Mouse (Mus musculus): Measurements from ENCODE around the gene Aldh1a2. TPM values are rescaled to one million over a fixed set of nuclear protein-coding genes. Genes with fewer than 3 reads are reported as not detected.

The Aldh1a2 gene
- polyA plus RNA-seq, 1 experiment from 2014 or later, result 27.3 TPM

GRCm38 (mm10) chr9:71276149-71276721 lies 60.6 kb downstream of the Aldh1a2 start:
- ATAC-seq, result peak; percentile 42
- Histone ChIP-seq H3K27me3 (replicated peaks; ENCODE audit: control insufficient read depth, insufficient read depth, low read length) (no peaks in the 10 kb centered on the region), H3K4me1 (ENCODE audit: control insufficient read depth, insufficient read depth, low read depth, low read length) (no peaks in the 10 kb centered on the region; the same call in none of the 2 replicates), H3K4me3 (ENCODE audit: low read length) (no peak overlapping the region), H3K27ac (ENCODE audit: low read depth, low read length) (peak overlapping the region; percentile 16; the same call in 1 of the 2 replicates), H3K9ac (ENCODE audit: low read depth, low read length) (no peak overlapping the region), H3K36me3 (ENCODE audit: control insufficient read depth, insufficient read depth, low read length) (no peaks in the 10 kb centered on the region), H3K9me3 (ENCODE audit: control insufficient read depth, low read length) (0 out of 2 replicates have a peak, but pooled peaks cover 4% of the 10 kb centered on the region), H3K4me2 (ENCODE audit: low read length) (no peak overlapping the region)
- 48% methylated on average over 14 of the region's 14 CpGs for WGBS

- Histone ChIP-seq H3K27ac (ENCODE audit: low read depth, low read length) (no peak overlapping the region), H3K4me3 (ENCODE audit: low read length) (no peak overlapping the region), H3K27me3 (replicated peaks; ENCODE audit: control insufficient read depth, insufficient read depth, low read length) (no peaks in the 10 kb centered on the region), H3K4me1 (ENCODE audit: control insufficient read depth, insufficient read depth, low read depth, low read length) (no peaks in the 10 kb centered on the region; the same call in none of the 2 replicates), H3K9ac (ENCODE audit: low read depth, low read length) (no peak overlapping the region), H3K9me3 (ENCODE audit: control insufficient read depth, low read length) (no peaks in the 10 kb centered on the region), H3K4me2 (ENCODE audit: low read length) (no peak overlapping the region), H3K36me3 (ENCODE audit: control insufficient read depth, insufficient read depth, low read length) (no peaks in the 10 kb centered on the region)
- ATAC-seq, result no peak
- WGBS, result 84% methylated on average over 4 of the region's 4 CpGs
Observed at GRCm38 (mm10) chr9:71278741-71279140, 63.2 kb downstream of the Aldh1a2 start.

DNA sequence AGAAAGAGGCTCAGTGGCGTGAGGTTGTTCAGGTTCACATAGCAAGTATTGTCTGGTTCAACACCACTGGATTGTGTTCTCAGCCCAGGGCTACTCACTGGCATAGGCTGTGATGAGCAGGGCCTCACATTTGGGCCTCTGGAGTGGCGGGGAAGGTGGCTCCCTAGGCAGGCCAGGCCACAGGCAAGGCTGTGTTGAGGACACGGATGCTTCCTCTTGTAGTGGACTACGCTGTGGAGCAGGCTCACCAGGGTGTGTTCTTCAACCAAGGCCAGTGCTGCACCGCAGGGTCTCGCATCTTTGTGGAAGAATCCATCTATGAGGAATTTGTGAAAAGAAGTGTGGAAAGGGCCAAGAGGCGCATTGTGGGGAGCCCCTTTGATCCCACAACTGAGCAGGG lies 67.6 kb downstream of the Aldh1a2 start:
- Histone ChIP-seq H3K27ac (ENCODE audit: low read depth, low read length) (no peak overlapping the region), H3K9me3 (ENCODE audit: control insufficient read depth, low read length) (no peaks in the 10 kb centered on the region), H3K4me2 (ENCODE audit: low read length) (no peak overlapping the region), H3K4me3 (ENCODE audit: low read length) (no peak overlapping the region), H3K9ac (ENCODE audit: low read depth, low read length) (no peak overlapping the region), H3K4me1 (ENCODE audit: control insufficient read depth, insufficient read depth, low read depth, low read length) (no peaks in the 10 kb centered on the region), H3K36me3 (ENCODE audit: control insufficient read depth, insufficient read depth, low read length) (no peaks in the 10 kb centered on the region), H3K27me3 (replicated peaks; ENCODE audit: control insufficient read depth, insufficient read depth, low read length) (no peaks in the 10 kb centered on the region)
- WGBS, result 88% methylated on average over 7 of the region's 7 CpGs
- no peak for ATAC-seq

DNA sequence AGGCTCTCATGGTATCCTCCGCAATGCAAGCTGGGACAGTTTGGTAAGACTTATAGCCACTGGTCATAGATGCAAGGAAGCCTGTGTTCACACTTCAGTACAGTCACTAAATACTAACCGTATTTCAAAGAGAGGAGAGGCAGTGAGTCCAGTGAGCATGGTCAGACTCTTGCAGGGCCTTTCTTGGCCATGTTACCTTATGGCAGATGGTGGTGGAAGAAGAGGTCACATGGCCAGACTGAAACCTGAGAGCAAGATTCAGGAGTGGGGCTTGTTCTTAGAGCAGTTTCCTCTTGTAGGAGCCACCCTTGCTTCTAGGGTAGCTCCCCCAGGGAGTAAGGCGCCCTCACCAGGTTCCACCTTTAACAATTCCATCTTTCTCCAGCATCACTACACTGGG lies 69.6 kb downstream of the Aldh1a2 start:
- Histone ChIP-seq H3K27ac (ENCODE audit: low read depth, low read length) (no peak overlapping the region), H3K4me2 (ENCODE audit: low read length) (no peak overlapping the region), H3K9me3 (ENCODE audit: control insufficient read depth, low read length) (no peaks in the 10 kb centered on the region), H3K4me1 (ENCODE audit: control insufficient read depth, insufficient read depth, low read depth, low read length) (no peaks in the 10 kb centered on the region), H3K36me3 (ENCODE audit: control insufficient read depth, insufficient read depth, low read length) (no peaks in the 10 kb centered on the region), H3K4me3 (ENCODE audit: low read length) (no peak overlapping the region), H3K27me3 (replicated peaks; ENCODE audit: control insufficient read depth, insufficient read depth, low read length) (no peaks in the 10 kb centered on the region), H3K9ac (ENCODE audit: low read depth, low read length) (no peak overlapping the region)
- no peak for ATAC-seq
- WGBS, result 97% methylated on average over 3 of the region's 3 CpGs

GRCm38 (mm10) chr9:71286420-71286819 lies 70.8 kb downstream of the Aldh1a2 start:
- H3K36me3 ChIP-seq (ENCODE audit: control insufficient read depth, insufficient read depth, low read length), result no peaks in the 10 kb centered on the region
- no peaks in the 10 kb centered on the region for H3K4me1 ChIP-seq (ENCODE audit: control insufficient read depth, insufficient read depth, low read depth, low read length)
- ATAC-seq, result no peak
- H3K4me2 ChIP-seq (ENCODE audit: low read length), result no peak overlapping the region
- WGBS, result 91% methylated on average over 9 of the region's 9 CpGs
- H3K9ac ChIP-seq (ENCODE audit: low read depth, low read length), result no peak overlapping the region
- no peak overlapping the region for H3K4me3 ChIP-seq (ENCODE audit: low read length)
- H3K9me3 ChIP-seq (ENCODE audit: control insufficient read depth, low read length), result no peaks in the 10 kb centered on the region
- H3K27me3 ChIP-seq (replicated peaks; ENCODE audit: control insufficient read depth, insufficient read depth, low read length), result no peaks in the 10 kb centered on the region
- H3K27ac ChIP-seq (ENCODE audit: low read depth, low read length), result no peak overlapping the region

DNA sequence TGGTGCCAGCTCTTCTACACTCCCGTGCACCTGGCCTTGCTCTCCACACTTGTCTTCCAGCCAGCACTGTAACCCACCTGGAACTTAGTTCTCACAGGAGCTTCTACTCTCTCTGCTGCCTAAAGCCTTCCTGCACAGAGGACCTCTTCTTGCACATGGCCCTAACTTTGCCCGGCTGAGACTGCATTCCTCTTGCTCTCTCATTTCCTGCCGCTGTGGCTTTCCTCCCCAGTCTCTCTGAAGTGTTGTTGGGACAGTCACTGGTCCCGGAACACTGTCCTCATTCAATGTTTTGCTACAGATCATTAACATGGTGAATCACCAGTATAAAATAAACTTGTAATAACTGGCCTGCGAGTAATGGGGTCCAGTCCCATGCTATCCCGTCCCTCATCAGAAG lies 73.1 kb downstream of the Aldh1a2 start:
- Histone ChIP-seq H3K4me1 (ENCODE audit: control insufficient read depth, insufficient read depth, low read depth, low read length) (no peaks in the 10 kb centered on the region), H3K36me3 (ENCODE audit: control insufficient read depth, insufficient read depth, low read length) (no peaks in the 10 kb centered on the region), H3K9me3 (ENCODE audit: control insufficient read depth, low read length) (no peaks in the 10 kb centered on the region), H3K4me2 (ENCODE audit: low read length) (no peak overlapping the region), H3K9ac (ENCODE audit: low read depth, low read length) (no peak overlapping the region), H3K27ac (ENCODE audit: low read depth, low read length) (no peak overlapping the region), H3K4me3 (ENCODE audit: low read length) (no peak overlapping the region), H3K27me3 (replicated peaks; ENCODE audit: control insufficient read depth, insufficient read depth, low read length) (no peaks in the 10 kb centered on the region)
- ATAC-seq, result no peak
- 84% methylated on average over 6 of the region's 6 CpGs for WGBS

DNA sequence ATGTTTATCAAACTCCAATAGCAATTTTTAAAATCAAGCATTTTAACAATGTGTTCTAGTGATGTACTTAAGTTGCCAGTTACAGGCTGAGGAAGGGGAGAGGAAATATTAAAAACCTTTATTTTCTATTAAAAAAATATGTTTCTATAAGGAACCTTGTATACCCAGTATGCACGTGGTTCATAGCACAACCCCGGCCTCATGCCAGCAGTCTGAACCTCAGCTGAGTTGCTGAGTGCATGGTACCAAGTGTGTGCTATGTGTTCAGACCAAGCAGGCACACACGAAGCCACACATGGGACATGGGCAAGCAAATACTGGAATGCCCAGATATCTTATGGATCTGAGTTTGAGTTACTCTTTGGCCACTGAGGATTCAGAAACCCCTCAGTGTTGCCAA lies 74.2 kb downstream of the Aldh1a2 start:
- no peak overlapping the region for H3K27ac ChIP-seq (ENCODE audit: low read depth, low read length)
- no peak overlapping the region for H3K4me3 ChIP-seq (ENCODE audit: low read length)
- H3K4me2 ChIP-seq (ENCODE audit: low read length), result no peak overlapping the region
- H3K36me3 ChIP-seq (ENCODE audit: control insufficient read depth, insufficient read depth, low read length), result no peaks in the 10 kb centered on the region
- H3K27me3 ChIP-seq (replicated peaks; ENCODE audit: control insufficient read depth, insufficient read depth, low read length), result no peaks in the 10 kb centered on the region
- no peak for ATAC-seq
- no peaks in the 10 kb centered on the region for H3K9me3 ChIP-seq (ENCODE audit: control insufficient read depth, low read length)
- WGBS, result 91% methylated on average over 3 of the region's 3 CpGs
- H3K9ac ChIP-seq (ENCODE audit: low read depth, low read length), result no peak overlapping the region
- H3K4me1 ChIP-seq (ENCODE audit: control insufficient read depth, insufficient read depth, low read depth, low read length), result no peaks in the 10 kb centered on the region

- ATAC-seq, result no peak
- no peak overlapping the region for H3K27ac ChIP-seq (ENCODE audit: low read depth, low read length)
- H3K9me3 ChIP-seq (ENCODE audit: control insufficient read depth, low read length), result no peaks in the 10 kb centered on the region
- WGBS, result 95% methylated on average over 1 of the region's 1 CpGs
- no peaks in the 10 kb centered on the region for H3K4me1 ChIP-seq (ENCODE audit: control insufficient read depth, insufficient read depth, low read depth, low read length)
- no peaks in the 10 kb centered on the region for H3K27me3 ChIP-seq (replicated peaks; ENCODE audit: control insufficient read depth, insufficient read depth, low read length)
- no peak overlapping the region for H3K4me3 ChIP-seq (ENCODE audit: low read length)
- H3K9ac ChIP-seq (ENCODE audit: low read depth, low read length), result no peak overlapping the region
- H3K36me3 ChIP-seq (ENCODE audit: control insufficient read depth, insufficient read depth, low read length), result no peaks in the 10 kb centered on the region
- H3K4me2 ChIP-seq (ENCODE audit: low read length), result no peak overlapping the region
Observed at GRCm38 (mm10) chr9:71290730-71291129, 75.1 kb downstream of the Aldh1a2 start.

DNA sequence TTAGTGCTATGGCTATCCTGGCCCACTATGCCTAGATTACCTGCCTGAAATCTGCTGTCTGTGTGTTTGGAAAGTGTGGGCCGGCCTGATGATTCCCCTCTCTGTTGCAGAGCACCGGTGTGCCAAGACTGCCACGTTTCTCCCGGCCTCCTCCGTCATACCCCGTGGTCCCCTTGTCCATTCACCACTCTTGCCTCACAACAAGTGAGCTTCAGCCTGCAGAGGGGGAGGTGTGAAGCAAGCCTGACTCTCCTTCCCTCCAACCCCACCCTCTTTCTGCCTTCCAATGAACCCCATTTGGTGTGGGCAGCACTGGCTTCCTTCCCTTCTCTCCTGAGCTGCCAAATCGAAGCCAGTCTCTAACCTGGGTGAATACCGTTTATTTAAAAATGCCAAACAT lies 79.9 kb downstream of the Aldh1a2 start:
- no peak overlapping the region for H3K4me2 ChIP-seq (ENCODE audit: low read length)
- no peaks in the 10 kb centered on the region for H3K27me3 ChIP-seq (replicated peaks; ENCODE audit: control insufficient read depth, insufficient read depth, low read length)
- no peak overlapping the region for H3K9ac ChIP-seq (ENCODE audit: low read depth, low read length)
- no peak overlapping the region for H3K27ac ChIP-seq (ENCODE audit: low read depth, low read length)
- no peaks in the 10 kb centered on the region for H3K4me1 ChIP-seq (ENCODE audit: control insufficient read depth, insufficient read depth, low read depth, low read length)
- no peaks in the 10 kb centered on the region for H3K36me3 ChIP-seq (ENCODE audit: control insufficient read depth, insufficient read depth, low read length)
- no peak overlapping the region for H3K4me3 ChIP-seq (ENCODE audit: low read length)
- H3K9me3 ChIP-seq (ENCODE audit: control insufficient read depth, low read length), result no peaks in the 10 kb centered on the region
- 68% methylated on average over 8 of the region's 8 CpGs for WGBS
- ATAC-seq, result no peak

DNA sequence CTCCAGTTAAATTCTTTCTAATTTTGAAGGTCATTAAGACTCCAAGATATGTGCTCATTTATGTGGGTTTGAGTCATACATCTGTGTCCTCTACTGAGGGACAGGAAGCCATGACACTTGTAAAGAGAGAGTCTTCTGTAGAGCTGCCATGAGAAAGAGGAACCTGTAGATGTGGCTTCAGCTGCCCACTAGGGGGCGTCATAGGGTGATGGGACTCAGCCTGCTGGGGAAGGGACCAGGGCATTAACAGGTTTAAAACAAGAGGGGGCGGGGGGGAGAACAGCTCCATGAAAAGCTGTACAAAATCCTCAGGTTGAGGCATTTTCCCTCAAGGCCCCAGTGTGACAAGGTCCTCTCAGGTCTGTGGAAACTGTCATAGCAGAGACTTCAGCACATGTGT lies 88.0 kb downstream of the Aldh1a2 start:
- H3K9me3 ChIP-seq (ENCODE audit: control insufficient read depth, low read length), result no peaks in the 10 kb centered on the region
- no peak overlapping the region for H3K4me3 ChIP-seq (ENCODE audit: low read length)
- no peak overlapping the region for H3K27ac ChIP-seq (ENCODE audit: low read depth, low read length)
- no peak overlapping the region for H3K4me2 ChIP-seq (ENCODE audit: low read length)
- no peaks in the 10 kb centered on the region for H3K4me1 ChIP-seq (ENCODE audit: control insufficient read depth, insufficient read depth, low read depth, low read length)
- no peaks in the 10 kb centered on the region for H3K27me3 ChIP-seq (replicated peaks; ENCODE audit: control insufficient read depth, insufficient read depth, low read length)
- no peaks in the 10 kb centered on the region for H3K36me3 ChIP-seq (ENCODE audit: control insufficient read depth, insufficient read depth, low read length)
- ATAC-seq, result no peak
- WGBS, result 51% methylated on average over 2 of the region's 2 CpGs
- H3K9ac ChIP-seq (ENCODE audit: low read depth, low read length), result no peak overlapping the region

Measured in hindbrain, embryonic 16.5 days (tissue).